Mouse (Mus musculus): ENCODE results near the gene Stard13. TPM values are rescaled to one million over a fixed set of nuclear protein-coding genes. Genes with fewer than 3 reads are reported as not detected.

The Stard13 gene
- total RNA-seq, 4 experiments from 2014 or later, result 13.0 to 17.2 (median 14.3) TPM

DNA sequence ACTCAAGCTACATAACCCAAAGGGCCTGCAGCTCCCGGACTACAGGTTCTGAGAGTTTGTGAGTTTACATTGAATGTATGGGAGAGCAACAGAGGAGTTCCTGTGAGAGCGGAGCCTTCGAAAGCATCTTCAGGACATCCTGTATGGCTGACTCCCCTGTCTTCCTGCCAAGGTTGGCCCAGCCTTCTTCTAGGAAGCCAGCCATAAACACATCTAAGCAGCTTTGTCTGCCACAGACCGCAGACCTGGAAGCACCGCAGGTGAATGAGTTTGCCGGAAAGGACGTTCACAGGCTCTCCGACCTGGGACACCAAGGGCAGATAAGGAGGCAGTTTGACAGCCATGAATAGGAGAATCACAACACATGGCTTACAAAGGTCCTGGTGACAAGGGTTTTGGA is 52.3 kb downstream of the Stard13 start:
- DNase-seq (ENCODE audit: low spot score in 2 of 2), result no peak

DNA sequence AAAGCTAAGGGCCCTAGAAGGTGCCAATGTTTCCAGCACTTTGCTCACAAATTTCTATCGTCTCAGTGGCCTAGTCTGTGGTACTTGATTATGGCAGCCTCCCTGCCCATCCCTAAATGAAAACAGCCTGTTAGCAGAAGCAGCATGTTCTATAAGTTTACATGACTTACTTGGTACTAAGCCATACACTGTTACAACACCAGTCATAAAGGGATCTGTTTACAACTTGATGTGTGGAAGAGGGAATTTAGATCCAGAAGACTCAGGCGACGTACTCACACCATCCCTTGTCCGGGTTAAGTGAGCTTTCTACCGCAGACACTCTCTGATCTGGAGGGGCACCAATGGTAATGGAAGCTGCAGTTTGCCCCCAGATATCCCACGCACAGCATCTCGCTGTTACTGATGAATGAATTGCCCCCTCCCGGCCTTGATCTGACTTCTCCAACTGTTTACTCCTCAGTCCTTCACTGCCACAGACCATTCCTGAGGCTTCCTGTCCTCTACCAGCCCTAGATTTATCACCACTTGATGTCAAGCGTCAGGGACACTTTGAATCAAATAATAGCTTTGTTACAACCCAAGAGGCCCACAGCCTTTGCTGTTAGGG is 53.4 kb downstream of the Stard13 start:
- no peak for DNase-seq (ENCODE audit: low spot score in 2 of 2)

DNA sequence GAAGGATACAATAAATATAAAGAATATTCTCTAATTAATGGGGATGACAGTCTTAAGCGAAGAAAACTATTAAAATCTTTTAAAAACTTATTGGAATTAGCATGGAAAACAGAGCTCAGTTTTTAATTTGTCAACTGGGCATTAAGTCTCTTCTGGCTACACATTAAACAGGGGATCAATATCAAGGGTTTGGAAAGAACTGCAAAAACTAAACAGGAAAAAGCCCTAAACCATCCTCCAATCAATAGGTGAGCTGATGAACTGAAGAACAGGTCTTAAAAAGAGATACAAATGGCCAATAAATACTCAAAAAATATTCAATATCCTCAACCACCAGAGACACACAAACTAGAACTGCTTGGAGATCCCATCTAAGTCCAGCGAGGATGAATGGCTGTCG is 56.5 kb downstream of the Stard13 start:
- DNase-seq (ENCODE audit: low spot score in 2 of 2), result no peak

DNA sequence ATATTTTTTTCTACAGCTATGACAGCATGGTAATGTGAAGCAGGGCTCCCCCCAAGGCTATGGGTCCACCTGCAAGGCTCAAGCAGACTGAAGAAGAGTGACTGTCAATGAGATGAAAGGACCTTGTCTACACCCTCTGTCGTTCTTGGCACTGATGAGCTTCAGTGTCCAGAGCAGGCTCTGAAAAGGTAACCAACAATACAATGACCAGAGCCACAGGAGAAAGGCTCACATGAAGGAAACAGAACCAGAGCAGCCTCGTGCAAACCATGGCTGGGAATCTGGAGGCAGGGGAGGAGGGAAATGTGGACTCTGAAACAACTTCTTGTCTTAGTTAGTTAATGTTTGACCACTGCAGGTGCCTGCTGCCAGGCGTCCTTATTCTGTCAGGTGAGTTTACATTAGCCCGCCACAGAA is 57.7 kb downstream of the Stard13 start:
- no peak for DNase-seq (ENCODE audit: low spot score in 2 of 2)

DNA sequence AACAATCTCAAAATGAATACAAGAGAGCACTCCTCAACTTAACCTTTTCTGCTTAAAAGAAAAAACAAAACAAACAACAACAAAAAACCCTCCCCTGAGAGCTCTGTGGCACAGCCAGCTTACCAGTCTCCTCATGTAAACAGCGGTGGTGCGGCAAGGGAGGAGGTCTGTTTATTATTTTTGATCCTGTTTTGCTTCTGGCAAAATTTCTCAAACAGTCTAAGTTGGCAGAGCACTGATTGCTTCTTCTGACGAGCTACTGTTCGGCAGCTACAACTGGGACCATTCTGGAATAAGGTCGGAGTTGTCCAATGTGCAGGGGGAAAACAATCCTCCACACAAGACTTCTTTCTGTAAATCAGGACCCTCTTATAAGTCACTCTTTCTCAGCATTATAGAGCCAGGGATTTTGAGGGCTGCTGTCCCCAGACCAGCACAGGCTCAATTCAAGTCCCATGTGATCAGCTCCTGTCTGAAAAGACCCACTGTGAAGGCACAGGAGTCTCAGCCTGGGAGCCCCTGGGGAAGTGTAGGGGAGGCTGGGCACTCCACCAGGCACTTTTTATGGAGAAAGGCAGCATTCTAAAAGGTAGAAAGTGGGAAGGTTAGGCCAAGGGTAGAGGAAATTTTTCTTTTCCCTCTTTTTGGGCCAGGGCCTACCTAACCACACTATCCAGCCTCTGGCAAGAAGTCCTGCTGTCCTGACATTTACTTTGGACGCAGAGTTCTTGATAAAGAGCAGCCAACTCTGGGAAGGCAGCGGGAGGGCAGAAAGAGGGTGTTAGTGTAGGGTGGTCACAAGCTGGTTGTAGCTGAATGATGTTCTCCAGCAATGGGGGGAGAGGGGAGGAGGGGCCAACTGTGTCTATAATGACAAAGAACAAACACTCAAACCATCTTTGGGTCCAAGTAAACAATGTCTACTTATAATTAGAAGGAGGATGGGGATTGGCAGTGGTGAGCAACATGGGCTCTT is 58.9 kb downstream of the Stard13 start:
- DNase-seq (ENCODE audit: low spot score in 2 of 2), result no peak

DNA sequence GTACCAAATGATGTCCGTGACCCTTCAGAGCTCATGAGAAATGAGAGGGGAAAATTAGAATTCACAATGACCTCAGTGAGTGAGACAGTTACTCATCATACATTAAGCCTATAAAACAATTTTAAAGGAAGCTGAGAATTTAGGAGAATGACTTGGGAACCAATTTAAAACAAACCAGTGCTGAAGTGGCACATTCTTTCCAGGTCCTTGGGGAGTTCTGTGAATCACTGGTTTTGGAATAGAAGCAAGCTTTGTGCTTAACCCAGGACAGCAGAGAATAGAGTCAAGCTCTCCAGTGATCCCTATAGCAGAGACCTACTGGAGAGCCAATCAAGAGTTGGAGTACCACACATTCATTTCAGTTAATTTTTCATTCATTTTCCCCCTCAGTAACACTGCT is 59.9 kb downstream of the Stard13 start:
- DNase-seq (ENCODE audit: low spot score in 2 of 2), result no peak

DNA sequence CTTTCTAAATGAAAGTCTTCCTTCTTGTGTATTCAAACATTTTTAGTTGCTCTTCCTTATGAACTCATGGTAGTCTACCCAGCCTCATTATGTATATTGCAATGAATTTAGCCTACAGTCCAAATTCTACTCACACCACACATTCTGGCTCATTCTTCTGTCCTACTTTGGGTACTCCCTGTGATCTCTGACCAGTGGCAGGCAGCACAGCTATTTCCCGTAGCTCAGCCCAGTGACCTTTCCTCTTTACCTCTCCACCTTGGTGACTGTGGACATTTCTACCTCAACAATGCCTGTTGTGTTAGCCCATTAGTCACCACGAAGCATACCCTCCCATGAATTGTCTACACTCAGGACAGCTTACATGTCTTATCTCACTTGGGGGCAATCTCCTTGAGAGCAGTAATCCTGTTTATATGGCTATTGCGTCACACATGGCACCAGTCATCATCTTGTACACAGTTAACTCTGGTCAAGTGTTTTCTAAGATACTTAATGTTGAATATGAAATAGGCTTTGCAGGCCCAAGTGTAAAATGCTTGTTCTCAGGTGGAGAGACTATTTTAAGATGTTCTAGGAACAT is 63.4 kb downstream of the Stard13 start:
- no peak for DNase-seq (ENCODE audit: low spot score in 2 of 2)

DNA sequence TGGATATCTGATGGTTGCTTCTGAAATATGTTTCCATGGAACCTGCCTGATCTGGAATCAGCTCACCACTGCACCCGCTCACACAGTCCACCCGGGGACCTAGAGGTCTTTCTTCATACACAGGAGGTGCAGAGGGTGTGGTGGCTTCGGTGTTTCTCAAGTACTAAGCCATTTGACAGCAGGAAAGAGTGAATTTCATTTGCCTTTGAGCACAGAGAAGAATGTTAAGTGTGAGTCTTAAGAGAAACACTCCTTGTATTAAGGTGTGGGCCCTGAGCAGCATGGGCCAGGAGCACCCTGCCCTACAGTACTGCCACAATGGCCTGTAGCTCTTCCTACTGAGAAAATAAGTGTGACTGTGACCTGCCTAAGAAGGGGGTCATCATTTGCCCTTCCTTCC is 65.4 kb downstream of the Stard13 start:
- DNase-seq (ENCODE audit: low spot score in 2 of 2), result no peak

DNA sequence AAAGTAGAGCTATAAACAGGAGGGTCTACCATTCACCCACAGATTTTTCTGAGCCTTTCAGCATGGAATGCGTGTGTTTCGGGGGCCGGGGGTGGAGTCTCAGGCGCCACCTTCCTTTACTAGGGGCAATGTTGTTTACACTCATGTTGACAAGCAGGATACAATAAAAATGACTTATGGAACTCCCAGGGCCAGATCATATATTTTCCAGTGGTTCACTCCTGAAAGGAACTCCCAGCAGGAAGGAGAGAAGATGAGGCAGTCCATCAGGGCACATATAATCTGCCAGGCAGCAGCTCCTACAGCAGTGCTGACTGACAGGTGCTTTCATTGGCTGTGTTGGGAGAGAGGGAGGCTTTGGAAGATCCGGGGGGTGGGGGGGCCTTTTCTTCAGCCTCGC is 66.0 kb downstream of the Stard13 start:
- DNase-seq (ENCODE audit: low spot score in 2 of 2), result no peak

DNA sequence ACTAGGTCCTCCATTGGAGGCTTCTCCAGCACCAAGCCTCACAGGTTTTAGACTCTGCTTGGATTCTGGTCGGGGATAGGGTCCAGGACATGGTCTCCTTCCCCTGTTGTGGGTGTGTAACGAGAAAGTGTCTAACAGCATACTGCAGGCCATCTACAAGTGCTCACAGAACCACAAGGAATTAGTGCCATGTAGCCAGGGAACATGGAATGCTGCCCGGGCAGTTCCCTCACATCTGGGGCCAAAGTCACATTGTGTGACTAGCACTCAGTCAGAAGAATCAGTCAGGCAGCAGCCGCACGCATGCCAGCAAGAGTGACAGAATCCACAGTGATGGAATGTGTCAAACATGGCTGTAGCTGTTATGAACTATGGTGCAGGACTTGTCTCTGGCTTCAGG is 67.4 kb downstream of the Stard13 start:
- DNase-seq (ENCODE audit: low spot score in 2 of 2), result peak; percentile 14 to 46

DNA sequence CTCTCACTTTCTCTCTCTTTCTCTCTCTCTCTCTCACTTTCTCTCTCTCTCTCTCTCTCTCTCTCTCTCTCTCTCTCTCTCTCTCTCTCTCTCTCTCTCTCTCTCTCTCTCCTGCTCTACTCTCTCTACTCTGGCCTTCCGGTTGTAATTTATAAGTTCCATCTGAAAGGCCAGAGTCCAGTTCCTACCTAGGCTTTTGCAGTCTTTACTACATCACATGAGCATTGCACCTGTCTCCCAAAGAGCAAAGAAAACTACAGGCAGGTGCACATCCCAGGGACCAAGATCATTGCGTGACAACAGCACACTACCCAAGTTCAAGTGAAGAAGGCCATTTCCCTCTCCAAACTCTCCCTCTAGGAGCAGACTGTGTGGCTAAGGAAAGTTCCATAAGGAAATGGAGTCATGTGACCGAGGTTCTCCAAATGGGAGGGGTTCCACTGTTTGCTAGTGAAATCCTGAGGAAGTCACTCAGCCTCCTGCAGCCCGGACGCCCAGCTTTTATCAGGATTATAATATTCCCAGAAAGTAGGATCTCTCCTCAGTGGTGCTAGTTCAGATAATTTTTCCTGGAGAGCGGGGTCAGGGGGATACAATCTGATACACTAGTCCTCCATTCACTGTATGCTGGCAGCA is 68.1 kb downstream of the Stard13 start:
- DNase-seq (ENCODE audit: low spot score in 2 of 2), result no peak

DNA sequence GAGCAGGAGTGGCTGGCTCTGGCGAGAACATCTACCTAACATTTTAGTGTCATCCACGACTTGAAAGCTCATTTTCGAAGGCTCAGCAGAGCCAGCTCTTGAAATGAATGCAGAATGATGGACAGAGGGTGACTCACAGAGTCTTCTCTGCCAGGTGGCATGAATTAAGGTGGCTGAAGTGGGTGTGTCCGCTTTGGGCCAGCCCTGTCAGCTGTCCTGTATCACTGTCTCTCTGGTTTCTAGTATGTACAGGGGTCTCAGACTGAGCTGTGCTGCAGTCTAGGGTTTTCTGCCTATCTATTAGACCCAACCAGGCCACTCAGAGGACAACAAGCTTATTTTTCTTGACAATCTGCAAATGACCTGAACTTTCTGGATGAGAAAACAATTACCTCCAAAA is 68.8 kb downstream of the Stard13 start:
- DNase-seq (ENCODE audit: low spot score in 2 of 2), result no peak

DNA sequence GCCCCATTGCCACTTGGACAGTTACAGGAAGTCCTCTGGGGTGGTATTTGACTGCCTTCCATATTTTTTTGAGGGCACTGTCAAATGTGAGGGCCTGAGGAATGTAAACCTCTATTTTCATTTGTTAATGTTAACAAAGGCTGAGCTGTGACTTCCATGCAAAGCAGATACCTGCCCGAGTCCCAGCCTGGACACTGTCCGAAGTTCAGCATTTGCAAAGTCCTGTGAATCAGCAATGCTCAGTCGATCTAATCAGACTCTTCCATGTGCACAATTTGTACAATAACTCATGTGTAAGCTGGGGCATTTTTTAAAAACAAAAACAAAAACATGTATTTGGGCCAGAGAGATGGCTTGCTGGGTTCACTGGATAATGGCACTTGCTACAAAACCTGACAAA is 71.0 kb downstream of the Stard13 start:
- DNase-seq (ENCODE audit: low spot score in 2 of 2), result no peak

DNA sequence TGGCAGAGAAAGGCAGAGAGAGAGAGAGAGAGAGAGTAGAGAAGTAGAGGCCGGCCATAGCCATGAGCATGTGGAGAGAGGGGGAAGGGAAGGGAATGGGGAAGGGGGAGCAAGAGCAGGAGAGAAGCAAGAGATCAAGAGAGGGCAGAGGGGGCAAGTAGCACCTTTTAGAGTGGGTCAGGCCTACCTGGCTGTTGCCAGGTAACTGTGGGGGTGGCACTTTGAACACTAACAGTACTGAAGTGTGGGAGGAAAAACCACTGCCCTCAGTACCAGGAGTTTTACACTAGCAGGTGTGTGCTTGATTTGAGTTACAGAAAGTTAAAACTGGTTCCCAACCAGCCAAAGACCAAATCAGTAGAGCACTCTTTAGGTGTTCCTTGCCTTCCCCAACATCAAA is 78.4 kb downstream of the Stard13 start:
- no peak for DNase-seq (ENCODE audit: low spot score in 2 of 2)

DNA sequence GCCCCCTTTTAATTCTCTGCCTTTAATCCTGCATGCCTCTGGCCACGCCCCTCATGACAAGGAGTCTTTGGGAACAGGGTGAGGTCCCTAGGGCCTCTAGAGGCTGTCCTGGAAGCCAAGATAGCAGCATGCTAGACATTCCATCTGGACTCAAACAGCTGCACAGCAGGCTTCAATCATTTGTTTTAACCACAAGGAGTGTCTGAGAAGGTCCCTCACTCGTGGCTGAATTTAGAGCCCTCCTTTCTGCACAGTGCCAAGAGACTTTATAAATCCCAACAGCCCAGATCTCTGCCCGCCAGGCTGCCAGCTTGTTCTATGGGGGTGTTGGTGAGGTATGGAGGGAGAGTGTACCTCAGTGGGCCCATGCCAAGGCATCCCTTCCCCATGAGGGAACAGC is 78.9 kb downstream of the Stard13 start:
- no peak for DNase-seq (ENCODE audit: low spot score in 2 of 2)

DNA sequence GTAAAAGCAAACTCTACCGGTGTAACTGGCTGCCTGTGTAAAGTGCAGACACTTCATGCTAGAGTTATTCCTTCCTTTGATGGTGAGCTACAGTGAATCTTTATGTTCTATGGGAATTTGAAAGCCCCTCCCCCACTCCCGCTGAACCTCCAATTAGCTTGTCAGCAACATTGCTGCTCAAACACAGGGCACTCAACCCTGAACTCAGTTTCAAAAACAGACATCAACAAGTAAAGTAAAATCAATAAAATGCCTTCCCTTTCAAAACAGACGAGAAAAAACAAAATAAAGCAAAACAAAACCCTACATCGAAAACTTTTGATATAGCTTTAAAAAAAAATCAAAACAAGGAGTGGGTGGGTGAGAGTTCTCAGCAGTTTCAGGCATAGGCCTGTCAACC is 79.6 kb downstream of the Stard13 start:
- no peak for DNase-seq (ENCODE audit: low spot score in 2 of 2)

DNA sequence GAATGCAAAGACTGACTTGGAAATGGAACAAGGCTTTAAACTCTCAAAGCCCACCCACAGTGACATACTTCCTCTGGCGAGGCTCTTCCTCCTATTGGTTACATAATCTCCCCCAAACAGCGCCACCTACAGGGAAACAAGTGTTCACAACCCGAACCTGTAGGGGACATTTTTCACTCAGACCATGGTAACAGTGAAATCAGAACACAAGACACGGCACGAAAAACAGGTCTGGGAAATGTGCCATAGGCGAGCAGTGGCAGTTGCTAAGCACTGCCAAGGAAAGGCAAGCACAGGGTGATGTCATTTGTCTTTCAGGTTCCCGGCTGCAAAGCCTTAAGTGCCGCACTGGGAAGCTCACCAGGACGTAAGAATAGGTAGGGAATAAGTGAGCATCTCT is 82.1 kb downstream of the Stard13 start:
- DNase-seq (ENCODE audit: low spot score in 2 of 2), result peak in 1 of 2 experiments; percentile 37

DNA sequence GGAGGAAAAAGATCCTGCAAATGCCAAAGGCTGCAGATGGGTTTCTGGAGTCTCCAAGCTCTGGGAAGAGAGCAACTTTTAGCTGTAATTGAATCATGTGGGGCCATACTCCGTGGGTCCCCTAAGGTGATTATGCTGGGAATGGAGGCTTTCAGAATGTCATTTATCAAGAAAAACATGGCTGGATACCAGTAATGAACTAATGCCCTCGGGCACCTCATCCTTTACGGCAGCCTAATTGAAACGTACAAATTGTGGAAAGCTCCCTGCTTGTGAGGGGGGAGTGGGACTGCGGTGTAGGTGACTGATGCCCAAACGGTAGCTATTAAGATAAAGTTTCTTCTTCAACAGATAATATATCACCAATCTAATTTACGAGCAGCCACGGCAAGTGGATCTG is 84.1 kb downstream of the Stard13 start:
- no peak for DNase-seq (ENCODE audit: low spot score in 2 of 2)

DNA sequence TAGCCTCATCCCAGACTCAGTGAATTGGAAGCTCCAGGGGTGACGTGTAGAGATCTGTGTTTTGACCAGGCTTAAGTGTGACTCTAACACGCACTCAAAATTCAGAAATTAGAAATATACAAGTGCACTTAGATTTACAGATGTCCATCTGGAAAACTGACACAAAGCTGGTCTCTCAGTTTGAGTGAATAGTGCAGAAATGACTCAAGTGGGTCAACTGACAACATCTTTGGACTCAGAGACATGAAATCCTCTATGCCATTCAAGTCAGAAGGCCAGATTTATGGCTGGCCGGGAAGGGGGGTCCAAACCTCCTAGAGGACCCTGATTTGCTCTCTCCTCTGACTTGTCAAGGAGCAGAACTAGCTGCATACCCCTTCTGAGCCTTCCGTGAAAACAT is 85.6 kb downstream of the Stard13 start:
- DNase-seq (ENCODE audit: low spot score in 2 of 2), result no peak

DNA sequence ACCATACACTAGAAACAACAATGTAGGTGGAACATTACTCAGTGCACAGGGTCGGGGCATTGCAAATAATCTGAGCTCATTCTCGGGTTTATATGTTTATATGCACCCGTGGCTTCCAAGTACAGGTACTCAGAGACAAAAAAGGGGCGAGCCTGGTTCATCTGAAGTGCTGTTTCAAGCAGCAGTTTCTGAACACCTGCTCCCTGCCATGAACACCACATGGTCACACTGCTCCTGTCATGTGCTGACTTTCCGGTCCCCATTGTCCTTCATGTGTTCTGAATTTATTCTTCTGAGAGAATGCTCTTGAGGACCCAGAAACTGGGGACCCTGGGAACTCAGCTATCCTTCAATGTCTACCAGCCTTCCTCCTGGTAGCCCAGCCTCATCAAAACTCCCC is 87.8 kb downstream of the Stard13 start:
- DNase-seq (ENCODE audit: low spot score in 2 of 2), result no peak

DNA sequence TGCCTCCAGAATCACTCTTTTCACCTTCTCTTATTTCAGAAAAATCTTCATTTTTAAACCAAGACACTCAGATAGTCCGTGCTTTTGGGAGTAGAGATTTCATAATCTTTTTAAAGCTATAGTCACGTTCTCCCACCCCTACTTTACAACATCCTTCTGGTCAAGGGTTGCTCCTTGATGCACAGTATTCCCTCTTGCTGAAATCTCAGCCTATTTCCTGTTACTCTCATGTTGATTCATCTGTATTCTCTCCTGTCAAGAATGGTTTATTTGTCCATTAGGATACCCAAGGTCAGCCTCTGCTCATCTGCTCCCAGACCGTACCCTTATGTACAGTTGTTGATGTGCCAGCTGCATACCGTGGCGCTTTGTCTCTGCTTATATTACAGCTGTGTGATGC is 89.7 kb downstream of the Stard13 start:
- no peak for DNase-seq (ENCODE audit: low spot score in 2 of 2)

Data from left cerebral cortex, adult 8-10 months (tissue).